Mouse (Mus musculus) mesoderm, embryonic 11.5 days (tissue): ENCODE data around the gene Nup210l.

Source experiments
- DNase-seq: peaks from one replicate; pipeline ENCODE4 v3.0.0-alpha.2; 2012; ENCODE audit warnings: low read depth, low spot score

Gene Nup210l

DNA sequence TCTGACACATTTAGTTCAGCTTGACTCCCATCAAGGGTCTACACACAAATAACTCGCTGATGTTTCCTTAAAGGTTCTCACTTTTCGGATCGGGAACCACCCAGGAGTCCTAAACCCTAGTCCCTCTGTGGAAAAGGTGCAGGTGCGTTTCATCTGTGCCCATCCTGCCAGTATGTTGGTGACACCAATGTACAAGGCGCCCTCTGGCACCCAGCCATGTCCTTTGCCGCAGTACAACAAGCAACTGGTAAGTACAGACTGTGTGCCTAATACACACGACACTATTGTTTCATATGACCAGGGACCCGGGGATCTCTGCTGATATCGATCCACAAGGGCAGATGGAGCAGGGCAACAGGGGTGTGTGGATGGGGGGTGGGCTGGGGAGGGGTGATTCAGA lies 55.8 kb downstream of the Nup210l start:
- no peak for DNase-seq

GRCm38 (mm10) chr3:90161541-90161940 lies 57.6 kb downstream of the Nup210l start:
- no peak for DNase-seq

GRCm38 (mm10) chr3:90179566-90179965 lies 75.6 kb downstream of the Nup210l start:
- no peak for DNase-seq

- DNase-seq = no peak
Measured at GRCm38 (mm10) chr3:90183581-90183980, 79.6 kb downstream of the Nup210l start.

DNA sequence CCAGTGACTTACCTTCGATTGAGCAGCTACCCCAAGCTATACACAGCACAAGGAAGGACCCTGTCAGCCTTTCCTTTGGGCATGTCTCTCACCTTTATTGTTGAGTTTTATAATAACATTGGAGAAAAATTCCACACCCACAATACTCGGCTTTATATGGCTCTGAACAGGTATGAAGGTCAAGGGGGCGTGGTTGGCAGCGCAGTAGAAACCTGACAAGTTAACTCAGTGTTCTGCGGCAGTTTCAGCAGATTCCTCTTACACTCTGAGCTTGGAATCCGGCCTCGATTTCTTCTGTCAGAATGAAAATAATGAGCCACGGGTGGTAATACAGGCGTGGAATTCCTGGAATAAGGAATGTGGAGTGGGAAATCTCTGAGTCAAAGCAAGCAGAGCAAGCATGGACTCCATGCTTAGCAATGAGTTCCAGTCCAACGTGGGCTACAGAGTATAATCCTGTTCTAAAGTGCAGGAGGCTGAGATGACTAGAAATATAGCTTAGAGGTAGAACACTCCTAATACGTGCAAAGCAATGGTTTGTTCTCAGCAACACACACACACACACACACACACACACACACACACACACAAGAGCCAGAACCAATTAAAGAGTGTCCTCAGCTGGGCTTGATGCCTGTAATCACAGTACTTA lies 87.1 kb downstream of the Nup210l start:
- DNase-seq = no peak

DNA sequence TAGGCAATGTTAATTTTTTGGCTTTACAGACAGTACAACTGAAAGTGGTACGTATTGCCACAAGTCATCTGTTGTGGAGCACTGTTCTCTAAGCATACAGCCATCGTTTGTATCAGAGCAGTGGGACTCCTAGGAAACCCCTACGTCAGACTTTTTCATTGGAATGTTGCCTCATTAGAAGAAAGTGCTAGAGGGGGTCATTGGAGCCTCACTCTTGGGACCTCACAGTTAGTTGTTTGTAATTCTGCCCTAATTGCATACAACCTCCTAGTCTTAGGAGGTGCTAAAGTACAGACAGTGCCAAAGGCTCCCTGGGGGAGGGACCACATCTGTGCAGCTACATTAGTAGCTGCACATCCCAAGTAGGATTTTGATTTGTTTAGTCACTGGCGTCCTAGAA lies 90.8 kb downstream of the Nup210l start:
- no peak for DNase-seq

DNA sequence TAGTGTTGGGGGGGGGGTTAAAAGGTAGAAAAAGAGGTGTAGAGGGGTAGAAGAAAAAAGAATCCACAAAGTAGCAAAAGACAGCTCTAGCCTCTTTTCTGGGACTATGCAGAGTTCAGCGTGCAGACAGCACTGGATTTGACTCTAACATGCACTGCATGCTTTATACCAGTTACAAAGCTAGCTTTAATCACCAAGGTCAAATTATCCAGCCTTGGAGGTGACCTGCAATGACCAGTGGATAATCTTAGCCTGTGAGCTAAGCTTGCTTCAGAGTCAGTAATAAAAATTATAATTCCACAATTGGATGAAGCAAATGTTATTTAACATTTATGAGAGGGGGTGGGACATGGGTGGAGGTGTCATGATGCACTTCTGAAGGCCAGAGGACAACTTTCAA lies 91.7 kb downstream of the Nup210l start:
- no peak for DNase-seq

DNA sequence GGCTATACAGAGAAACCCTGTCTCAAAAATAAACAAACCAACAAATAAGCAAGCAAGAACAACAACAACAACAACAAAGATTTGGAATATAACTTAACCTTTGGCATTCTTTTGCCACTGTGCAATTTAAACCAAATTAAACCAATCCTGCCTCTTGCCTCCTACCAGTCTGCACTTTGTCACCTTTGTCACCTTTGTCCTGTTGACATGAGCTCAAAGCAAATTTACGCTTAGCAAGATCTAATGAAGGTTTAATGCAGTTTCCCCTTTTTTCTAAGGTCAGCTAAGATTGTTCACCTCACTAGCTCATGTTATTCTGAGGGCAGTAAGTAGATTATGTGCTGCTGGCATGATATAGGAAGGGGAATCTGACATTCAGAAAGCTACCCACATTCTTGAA lies 93.6 kb downstream of the Nup210l start:
- DNase-seq = no peak

DNA sequence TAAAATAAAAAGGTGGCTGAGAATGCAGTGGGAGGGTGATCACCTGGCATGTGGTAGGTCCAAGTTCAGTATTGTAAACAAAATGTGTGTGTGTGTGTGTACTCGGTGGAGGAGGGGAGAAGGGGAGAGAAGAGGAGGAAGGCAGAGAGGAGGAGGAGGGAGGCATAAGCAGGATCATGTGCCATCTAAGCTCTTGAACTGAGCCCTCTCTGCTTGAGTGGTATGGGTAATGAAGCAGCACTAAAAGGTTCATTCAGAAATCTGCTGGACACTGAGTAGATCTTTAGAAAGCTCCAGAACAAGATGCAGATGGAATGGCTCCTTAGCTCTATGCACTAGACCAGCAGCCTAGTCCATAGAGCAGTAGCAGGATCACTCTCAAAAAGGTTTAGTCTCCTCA lies 99.0 kb downstream of the Nup210l start:
- DNase-seq = no peak

DNA sequence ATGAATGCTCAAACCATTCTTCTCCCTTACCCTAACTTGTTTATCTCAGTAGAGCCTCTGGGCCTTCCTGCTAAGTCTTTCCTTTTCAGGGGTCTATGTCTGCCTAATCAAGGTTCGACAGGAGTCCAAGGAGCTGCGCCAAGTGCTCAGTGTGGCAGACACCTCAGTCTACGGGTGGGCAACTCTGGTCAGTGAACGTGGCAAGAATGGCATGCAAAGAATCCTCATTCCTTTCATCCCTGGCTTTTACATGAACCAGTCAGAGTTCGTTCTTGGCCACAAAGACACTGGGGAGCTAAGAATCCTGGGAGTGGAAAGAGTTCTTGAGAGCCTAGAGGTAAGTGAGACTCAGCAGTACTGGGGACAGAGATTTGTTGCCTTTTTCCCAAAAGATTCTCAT lies 99.7 kb downstream of the Nup210l start:
- no peak for DNase-seq

DNA sequence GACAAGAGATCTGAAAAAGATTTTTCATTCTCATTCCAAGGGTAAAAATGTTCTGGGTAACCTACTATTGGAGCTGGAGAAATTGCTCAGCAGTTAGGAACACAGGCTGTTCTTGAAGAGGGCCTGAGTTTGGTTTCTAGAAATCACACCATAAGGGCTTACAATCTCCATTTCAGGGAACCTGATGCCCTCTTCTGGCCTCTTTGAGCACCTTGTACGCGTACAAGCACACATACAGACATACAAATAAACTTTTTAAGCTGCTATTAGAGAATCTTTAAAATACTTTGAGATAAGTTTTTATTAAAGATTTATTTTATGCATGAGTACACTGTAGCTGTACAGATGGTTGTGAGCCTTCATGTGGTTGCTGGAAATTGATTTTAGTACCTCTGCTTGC lies 100.7 kb downstream of the Nup210l start:
- DNase-seq = no peak

DNA sequence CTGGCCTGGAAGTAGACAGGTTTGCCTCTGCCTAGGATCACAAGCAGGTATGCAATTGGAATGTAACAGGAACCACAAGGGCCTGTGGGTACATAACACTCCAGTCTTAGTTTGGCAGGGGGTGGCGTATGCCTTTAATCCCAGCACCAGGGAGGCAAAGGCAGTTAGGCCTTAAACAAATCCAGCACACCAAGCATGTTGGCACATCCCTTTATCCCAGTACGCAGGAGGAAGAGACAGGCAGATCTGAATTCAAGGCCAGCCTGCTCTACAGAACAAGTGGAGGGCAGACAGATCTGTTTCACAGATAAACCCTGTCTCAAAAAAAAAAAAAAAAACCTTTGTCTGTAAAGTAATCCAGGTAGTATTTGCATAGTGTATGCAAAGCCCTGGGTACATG lies 104.7 kb downstream of the Nup210l start:
- no peak for DNase-seq

DNA sequence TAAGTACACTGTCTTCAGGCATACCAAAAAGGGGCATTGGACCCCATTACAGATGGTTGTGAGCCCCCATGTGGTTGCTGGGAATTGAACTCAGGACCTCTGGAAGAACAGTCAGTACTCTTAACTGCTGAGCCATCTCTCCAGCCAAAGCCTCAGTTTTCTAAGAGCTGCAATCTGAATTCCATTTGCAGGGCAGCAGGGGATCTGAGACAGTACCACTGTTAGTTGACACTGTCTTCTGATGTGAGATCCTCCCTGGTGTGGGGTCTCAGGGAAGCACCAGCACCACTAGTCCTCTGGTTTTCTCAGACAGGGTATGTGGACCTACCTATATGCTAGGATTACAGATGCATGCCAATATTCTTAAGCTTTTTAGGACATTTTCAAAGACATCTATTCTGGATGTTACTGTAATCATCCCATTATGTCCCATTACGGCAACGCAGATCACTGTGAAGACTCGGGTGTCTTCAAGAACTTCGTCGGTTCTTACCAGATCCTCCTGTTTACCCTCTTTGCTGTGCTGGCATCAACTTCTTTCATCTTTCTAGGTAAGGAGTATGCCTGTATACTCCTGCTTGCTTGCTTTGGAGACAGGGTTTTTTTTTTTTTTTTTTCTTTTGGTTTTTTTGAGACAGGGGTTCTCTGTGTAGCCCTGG lies 106.1 kb downstream of the Nup210l start:
- DNase-seq = no peak

DNA sequence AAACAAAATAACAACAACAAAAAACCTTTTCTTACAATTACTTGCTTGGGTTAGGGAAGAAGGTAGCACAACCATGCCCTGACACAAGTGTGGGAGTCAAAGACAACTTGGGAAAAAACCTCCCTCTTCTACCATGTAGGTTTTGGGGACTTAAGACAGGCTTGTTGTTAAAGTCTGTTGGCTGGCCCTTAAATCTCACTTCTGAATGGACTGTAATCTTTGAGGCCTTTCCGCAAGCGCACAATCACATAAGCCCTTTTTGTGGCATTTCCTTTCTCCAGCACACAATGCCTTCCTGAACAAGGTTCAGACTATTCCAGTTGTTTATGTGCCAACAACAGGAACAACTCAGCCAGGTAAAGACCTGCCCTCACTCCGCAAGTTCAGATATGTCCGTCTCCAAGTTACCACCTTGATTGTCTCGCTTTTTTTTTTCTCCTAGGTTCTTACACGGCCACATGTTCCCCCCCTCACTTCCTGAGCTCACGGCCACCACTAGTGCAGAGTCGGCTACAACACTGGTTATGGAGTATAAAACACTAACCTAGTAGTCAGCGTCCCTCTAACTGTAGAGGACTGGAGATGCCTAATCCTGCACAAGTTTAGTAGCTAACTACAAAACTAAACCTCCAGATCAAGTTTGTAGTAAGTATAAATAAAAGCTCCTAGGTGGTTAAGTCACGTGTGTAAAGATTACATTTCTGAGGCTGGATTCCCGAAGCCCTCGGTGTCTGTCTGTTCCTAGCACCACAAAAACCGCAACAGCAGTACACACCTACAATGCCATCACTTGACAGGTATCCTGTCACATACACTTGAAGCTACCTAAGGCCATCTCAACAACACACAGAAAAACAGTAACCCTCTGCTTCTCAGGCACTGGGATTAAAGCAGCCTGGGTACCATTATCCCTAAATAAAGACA lies 107.8 kb downstream of the Nup210l start:
- DNase-seq = no peak

GRCm38 (mm10) chr3:90212723-90213122 lies 108.8 kb downstream of the Nup210l start:
- DNase-seq = no peak

DNA sequence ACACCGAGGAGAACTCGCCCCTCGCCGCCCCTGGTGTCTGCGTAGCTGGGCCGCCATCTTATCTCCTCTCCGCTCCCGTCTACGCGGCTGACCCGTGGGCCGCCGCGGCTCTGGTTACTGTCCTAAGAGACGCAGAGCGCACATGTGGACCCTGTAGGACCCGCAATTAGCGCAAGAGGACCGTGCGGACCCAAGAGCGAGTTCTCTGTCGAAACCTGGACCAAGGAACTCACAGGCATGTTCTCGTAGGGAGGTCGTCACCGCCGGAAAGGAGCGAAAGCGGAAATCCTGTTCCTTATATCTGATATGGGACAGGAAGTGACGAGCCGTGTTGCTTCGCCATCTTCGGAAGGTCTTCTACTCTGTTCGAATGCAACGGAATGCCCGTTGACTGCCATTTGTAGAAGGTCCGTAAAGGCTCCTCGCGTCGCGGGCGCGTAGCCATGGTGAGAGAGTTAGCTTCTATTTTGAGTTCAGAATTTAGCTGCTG lies 109.5 kb downstream of the Nup210l start, which contains the start of the genes Rps27 and Rab13:
TSS of gene Rps27 (minus strand) at position 275 of the 490 bp plus-strand sequence.
TSS of gene Rab13 (plus strand) at position 319 of the 490 bp plus-strand sequence.
- DNase-seq = peak; percentile 95

DNA sequence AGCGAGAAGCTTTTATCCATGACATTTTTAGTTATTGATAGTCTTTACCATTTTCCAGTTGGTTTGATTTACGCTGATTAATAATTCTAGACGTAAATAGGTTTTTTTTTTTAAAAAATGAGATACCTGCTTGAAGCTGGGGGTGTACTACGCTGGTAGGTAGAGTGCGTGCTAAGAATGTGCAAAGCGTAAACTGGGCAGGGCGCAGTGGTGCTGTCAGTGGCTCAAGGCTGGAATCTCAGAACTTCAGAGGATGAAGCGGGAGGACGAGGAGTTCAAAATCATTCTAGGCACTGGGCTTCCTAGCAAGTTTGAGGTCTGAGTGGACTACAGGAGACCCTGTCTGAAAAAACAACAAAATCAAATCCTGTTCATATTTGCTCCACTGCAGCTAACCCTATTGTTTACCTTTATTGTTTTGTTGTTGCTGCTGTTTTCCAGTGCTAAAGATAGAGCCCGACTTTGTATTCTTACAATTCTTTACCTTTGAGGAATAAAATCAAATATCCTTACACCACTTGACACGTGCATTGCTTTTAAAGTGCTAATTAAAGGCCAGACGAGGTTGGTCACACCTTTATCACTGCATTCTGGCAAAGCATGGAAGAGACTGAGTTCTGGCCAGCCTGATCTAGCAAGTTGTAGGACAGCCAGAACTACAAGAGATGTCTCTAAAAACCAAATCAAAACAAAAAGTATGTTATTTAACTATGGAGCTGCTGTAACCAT lies 110.2 kb downstream of the Nup210l start:
- no peak for DNase-seq

GRCm38 (mm10) chr3:90215825-90216380 lies 112.0 kb downstream of the Nup210l start:
- no peak for DNase-seq

DNA sequence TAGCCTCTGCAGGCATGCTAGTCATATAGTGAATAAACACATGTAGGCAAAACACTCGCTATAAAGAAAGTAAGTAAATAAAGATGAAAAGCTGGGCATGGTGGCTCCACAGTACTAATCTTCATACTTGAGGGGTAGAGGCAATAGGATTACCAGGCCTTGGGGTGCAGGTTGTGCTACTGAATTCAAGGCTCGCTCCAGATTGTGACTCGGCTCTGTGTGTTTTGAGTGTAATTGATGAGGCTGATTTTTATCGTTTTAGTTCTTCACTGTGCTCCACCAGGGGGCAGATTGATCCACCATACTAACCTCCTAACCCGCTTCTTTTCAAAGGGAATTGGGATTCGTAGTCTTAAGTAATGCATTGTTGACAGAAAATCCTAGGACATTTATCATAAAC lies 116.2 kb downstream of the Nup210l start:
- DNase-seq = peak; percentile 79

DNA sequence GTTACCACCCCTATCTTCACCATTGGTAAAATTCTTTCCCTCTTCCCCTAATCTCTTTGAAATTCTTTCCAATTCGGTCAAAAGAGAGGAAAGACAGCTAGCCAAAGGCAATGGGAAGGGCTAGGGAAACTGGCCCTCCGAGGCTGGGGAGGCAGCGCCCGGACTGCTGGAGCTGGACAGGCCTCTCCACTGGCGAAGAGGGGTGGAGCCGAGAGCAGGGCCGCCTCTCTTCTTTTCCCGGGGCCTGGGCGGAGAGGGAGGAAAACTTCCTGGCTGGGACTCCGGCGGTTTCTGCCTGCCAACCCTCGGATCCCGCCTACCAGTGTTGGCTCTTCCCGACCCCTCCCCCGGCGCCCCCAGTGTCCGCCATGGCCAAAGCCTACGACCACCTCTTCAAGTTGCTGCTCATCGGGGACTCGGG lies 116.6 kb downstream of the Nup210l start:
- peak; percentile 60 for DNase-seq

DNA sequence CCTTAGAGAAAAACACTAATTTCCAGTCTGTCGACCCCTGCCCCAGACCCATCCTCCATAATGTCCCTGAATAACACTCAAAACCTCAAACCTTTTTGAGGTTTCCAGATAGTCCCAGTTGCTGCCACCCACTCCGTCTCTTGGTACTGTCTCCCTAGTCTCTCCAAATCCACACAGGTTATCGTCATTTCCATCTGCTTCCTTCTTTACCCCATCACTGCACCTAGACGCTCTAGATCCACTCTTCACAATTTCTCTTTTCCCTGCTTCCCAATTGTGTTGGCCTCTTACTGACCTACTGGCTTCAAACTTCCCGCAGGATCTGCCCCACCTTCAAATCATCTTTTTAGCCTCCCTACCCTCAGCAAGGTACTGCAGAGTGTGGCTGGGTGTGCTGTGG lies 117.2 kb downstream of the Nup210l start:
- no peak for DNase-seq
